Mouse (Mus musculus): ENCODE measurements around the gene Tgfbr3. TPM values are rescaled to one million over a fixed set of nuclear protein-coding genes. Genes with fewer than 3 reads are reported as not detected.

Gene Tgfbr3
- total and polyA plus RNA-seq, 2 experiments from 2014 or later = 3.4 to 14.3 TPM

DNA sequence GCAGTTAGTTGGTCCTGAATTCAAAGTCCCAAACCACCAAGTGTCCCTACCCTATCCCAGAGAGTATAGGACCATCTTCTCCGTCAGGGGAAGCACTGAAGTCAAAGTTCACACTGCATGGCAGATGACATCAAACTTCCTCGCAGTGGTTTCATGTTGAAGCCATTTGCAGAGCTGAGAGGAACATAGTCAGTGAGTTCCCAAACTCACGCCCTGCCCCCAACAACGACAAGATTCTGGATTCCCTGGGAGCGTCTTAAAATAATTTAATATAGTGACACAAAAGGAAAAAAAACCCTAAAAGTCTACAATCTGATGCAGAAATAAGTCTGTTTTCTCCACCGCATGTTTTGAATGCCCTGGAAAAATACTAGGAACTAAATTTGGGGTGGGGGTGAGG lies 105.9 kb downstream of the Tgfbr3 start:
- ATAC-seq (no peak), DNase-seq (no peak)
- H3K36me3 ChIP-seq (ENCODE audit: insufficient read depth) = no peaks in the 10 kb centered on the region
- H3K27ac ChIP-seq (ENCODE audit: low read depth, low read length) = no peak overlapping the region
- WGBS = 83% methylated on average over 6 of the region's 6 CpGs
- H3K4me1 ChIP-seq (ENCODE audit: insufficient read depth) = no peaks in the 10 kb centered on the region
- no peak overlapping the region for H3K9ac ChIP-seq
- no peak for TF ChIP-seq CTCF (IDR thresholded peaks at IDR 0.05; ENCODE audit: low read depth)
- H3K9me3 ChIP-seq (ENCODE audit: low read length) = no peaks in the 10 kb centered on the region
- H3K4me2 ChIP-seq (ENCODE audit: low read depth) = no peak overlapping the region
- no peaks in the 10 kb centered on the region for H3K27me3 ChIP-seq (ENCODE audit: insufficient read depth, low read length)
- H3K4me3 ChIP-seq (ENCODE audit: low read depth, low read length) = no peak overlapping the region

DNA sequence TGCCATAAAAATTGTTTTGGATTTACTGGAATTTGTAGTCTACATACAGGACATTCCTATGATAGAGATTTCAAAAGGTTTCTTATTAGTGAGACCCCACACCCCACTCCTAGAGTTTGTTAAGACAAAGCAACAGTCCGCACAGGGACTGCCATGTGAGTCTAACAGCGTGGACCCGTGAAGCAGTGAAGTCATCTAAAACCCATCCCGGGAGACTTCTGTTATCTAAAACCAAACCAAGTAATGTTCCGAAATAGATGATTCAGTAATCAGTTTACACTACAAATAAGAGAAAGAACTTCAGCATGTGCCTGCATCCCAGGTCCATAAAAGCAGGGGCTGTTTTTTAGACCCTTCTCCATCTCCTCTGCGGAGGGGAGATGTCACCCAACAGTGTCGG lies 106.7 kb downstream of the Tgfbr3 start:
- no peaks in the 10 kb centered on the region for H3K36me3 ChIP-seq (ENCODE audit: insufficient read depth)
- no peak for TF ChIP-seq CTCF (IDR thresholded peaks at IDR 0.05; ENCODE audit: low read depth)
- no peak overlapping the region for H3K9ac ChIP-seq
- 97% methylated on average over 7 of the region's 7 CpGs for WGBS
- no peak overlapping the region for H3K4me2 ChIP-seq (ENCODE audit: low read depth)
- no peak for DNase-seq
- H3K9me3 ChIP-seq (ENCODE audit: low read length) = no peaks in the 10 kb centered on the region
- H3K27ac ChIP-seq (ENCODE audit: low read depth, low read length) = no peak overlapping the region
- no peaks in the 10 kb centered on the region for H3K27me3 ChIP-seq (ENCODE audit: insufficient read depth, low read length)
- ATAC-seq = no peak
- no peak overlapping the region for H3K4me3 ChIP-seq (ENCODE audit: low read depth, low read length)
- H3K4me1 ChIP-seq (ENCODE audit: insufficient read depth) = no peaks in the 10 kb centered on the region

DNA sequence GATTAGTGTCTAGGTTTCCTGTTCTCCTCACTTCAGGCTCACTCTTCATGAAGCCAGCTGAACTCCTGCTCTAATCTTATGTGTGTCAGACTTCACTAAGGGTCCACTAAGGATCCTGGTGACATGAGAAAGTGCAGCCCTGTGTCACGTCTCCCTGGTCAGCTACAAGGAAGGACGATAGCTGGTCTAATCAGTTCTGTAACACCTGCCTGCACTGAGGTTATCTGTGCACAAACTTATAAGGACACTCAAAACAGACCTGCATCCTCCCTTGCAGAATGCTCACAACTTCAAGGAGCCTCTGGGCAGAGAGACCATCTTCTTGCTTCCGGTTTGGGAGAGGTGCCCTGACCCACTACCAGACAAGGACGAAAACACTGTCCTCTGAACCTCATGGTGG lies 107.6 kb downstream of the Tgfbr3 start:
- Histone ChIP-seq H3K27ac (ENCODE audit: low read depth, low read length) (no peak overlapping the region), H3K9ac (no peak overlapping the region), H3K9me3 (ENCODE audit: low read length) (no peaks in the 10 kb centered on the region), H3K4me2 (ENCODE audit: low read depth) (no peak overlapping the region), H3K36me3 (ENCODE audit: insufficient read depth) (no peaks in the 10 kb centered on the region), H3K27me3 (ENCODE audit: insufficient read depth, low read length) (no peaks in the 10 kb centered on the region), H3K4me3 (ENCODE audit: low read depth, low read length) (no peak overlapping the region), H3K4me1 (ENCODE audit: insufficient read depth) (no peaks in the 10 kb centered on the region)
- DNase-seq (no peak), ATAC-seq (no peak)
- WGBS = 91% methylated on average over 4 of the region's 4 CpGs
- TF ChIP-seq CTCF (IDR thresholded peaks at IDR 0.05; ENCODE audit: low read depth) = no peak

DNA sequence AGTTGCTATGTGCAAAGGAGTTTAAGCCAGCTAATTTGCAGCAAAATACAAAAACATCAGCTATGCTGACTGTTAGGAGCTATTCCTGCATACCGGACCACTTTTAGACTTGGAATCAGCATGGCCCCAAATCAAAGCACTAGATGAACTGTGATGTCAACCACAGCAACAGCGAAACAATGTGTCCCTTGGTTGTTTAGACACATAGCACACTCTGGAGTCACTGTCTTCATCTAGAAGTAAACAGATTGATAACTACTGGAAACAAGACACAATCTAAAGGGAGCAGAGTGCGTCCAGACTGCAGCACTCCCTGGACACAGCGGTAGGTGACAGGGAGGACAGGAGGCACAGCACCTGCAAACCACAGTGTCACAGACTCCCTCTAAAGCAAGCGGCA lies 110.2 kb downstream of the Tgfbr3 start:
- Histone ChIP-seq H3K27me3 (ENCODE audit: insufficient read depth, low read length) (no peaks in the 10 kb centered on the region), H3K4me3 (ENCODE audit: low read depth, low read length) (no peak overlapping the region), H3K4me1 (ENCODE audit: insufficient read depth) (no peaks in the 10 kb centered on the region), H3K9me3 (ENCODE audit: low read length) (no peaks in the 10 kb centered on the region), H3K9ac (no peak overlapping the region), H3K4me2 (ENCODE audit: low read depth) (no peak overlapping the region), H3K36me3 (ENCODE audit: insufficient read depth) (no peaks in the 10 kb centered on the region), H3K27ac (ENCODE audit: low read depth, low read length) (no peak overlapping the region)
- 87% methylated on average over 5 of the region's 5 CpGs for WGBS
- ATAC-seq = no peak
- DNase-seq = no peak
- TF ChIP-seq CTCF (IDR thresholded peaks at IDR 0.05; ENCODE audit: low read depth) = no peak

DNA sequence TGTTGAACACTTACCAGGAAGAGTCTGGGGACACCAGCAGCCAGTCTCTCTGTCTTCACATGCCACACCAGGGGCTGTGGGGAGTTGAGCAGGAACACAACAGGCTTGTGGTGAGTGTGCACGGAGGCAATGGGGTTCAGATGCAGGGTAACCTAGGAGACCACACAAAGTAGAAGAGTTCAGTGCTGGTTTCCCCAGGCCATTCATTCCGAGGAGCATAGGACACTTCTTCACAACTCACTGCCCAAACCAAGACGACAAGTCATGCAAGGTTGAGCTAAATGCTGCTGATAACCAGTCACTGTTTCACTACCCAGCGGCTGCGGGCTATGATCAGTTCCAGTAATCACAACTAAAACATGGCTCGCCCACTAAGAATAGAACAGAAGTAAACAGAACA lies 111.6 kb downstream of the Tgfbr3 start:
- Histone ChIP-seq H3K4me3 (ENCODE audit: low read depth, low read length) (no peak overlapping the region), H3K27ac (ENCODE audit: low read depth, low read length) (no peak overlapping the region), H3K4me1 (ENCODE audit: insufficient read depth) (no peaks in the 10 kb centered on the region), H3K36me3 (ENCODE audit: insufficient read depth) (no peaks in the 10 kb centered on the region), H3K9ac (no peak overlapping the region), H3K9me3 (ENCODE audit: low read length) (no peaks in the 10 kb centered on the region), H3K27me3 (ENCODE audit: insufficient read depth, low read length) (no peaks in the 10 kb centered on the region), H3K4me2 (ENCODE audit: low read depth) (no peak overlapping the region)
- TF ChIP-seq CTCF (IDR thresholded peaks at IDR 0.05; ENCODE audit: low read depth) = no peak
- WGBS = 60% methylated on average over 6 of the region's 6 CpGs
- DNase-seq (no peak), ATAC-seq (no peak)

DNA sequence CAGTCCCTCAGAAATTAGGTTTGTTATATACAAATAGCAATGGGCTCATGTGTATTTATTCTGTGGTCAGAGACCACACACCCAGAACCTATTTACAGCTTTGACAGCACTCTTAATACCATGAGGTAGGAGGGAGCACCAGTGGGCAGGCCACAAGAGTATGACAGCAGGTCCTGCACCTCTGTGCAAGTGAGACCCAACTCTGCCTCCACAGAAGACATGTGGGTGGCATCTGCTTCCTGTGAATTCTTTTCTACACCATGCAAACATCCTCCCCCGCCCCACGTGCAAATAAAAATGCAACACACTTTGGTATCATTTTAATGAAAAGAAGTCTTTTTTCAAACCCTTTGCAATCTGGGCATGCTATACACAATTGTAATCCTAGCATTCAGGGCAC lies 112.2 kb downstream of the Tgfbr3 start:
- H3K27ac ChIP-seq (ENCODE audit: low read depth, low read length) = no peak overlapping the region
- H3K36me3 ChIP-seq (ENCODE audit: insufficient read depth) = no peaks in the 10 kb centered on the region
- no peak overlapping the region for H3K9ac ChIP-seq
- H3K4me2 ChIP-seq (ENCODE audit: low read depth) = no peak overlapping the region
- H3K4me1 ChIP-seq (ENCODE audit: insufficient read depth) = no peaks in the 10 kb centered on the region; the same call in 1 of the 2 replicates
- H3K9me3 ChIP-seq (ENCODE audit: low read length) = no peaks in the 10 kb centered on the region
- TF ChIP-seq CTCF (IDR thresholded peaks at IDR 0.05; ENCODE audit: low read depth) = no peak
- WGBS = 70% methylated on average over 2 of the region's 2 CpGs
- ATAC-seq = no peak
- no peaks in the 10 kb centered on the region for H3K27me3 ChIP-seq (ENCODE audit: insufficient read depth, low read length)
- H3K4me3 ChIP-seq (ENCODE audit: low read depth, low read length) = no peak overlapping the region
- no peak for DNase-seq

DNA sequence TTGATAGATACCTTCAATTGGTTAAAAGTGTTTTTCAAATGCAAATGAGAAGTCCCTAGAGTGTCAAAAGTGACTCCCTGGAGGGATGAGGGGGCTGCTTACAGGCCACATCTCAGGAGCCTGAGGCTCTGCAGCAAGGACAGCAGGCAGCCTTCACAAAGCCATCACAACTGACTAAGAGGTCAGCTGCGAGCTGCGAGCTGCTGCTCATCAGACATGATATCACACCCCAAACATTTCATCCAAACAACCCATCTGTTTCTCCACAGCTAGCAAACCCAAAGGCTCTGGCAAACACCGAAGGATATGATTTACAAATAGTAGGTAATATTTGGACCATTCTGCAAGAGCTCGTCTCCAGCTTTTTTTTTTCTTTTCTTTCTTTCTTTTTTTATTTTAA lies 112.6 kb downstream of the Tgfbr3 start:
- Histone ChIP-seq H3K27me3 (ENCODE audit: insufficient read depth, low read length) (no peaks in the 10 kb centered on the region), H3K4me1 (ENCODE audit: insufficient read depth) (no peaks in the 10 kb centered on the region; the same call in 1 of the 2 replicates), H3K9me3 (ENCODE audit: low read length) (no peaks in the 10 kb centered on the region), H3K4me3 (ENCODE audit: low read depth, low read length) (no peak overlapping the region), H3K27ac (ENCODE audit: low read depth, low read length) (no peak overlapping the region), H3K9ac (no peak overlapping the region), H3K36me3 (ENCODE audit: insufficient read depth) (no peaks in the 10 kb centered on the region), H3K4me2 (ENCODE audit: low read depth) (no peak overlapping the region)
- 35% methylated on average over 4 of the region's 4 CpGs for WGBS
- DNase-seq (no peak), ATAC-seq (no peak)
- TF ChIP-seq CTCF (IDR thresholded peaks at IDR 0.05; ENCODE audit: low read depth) = no peak

DNA sequence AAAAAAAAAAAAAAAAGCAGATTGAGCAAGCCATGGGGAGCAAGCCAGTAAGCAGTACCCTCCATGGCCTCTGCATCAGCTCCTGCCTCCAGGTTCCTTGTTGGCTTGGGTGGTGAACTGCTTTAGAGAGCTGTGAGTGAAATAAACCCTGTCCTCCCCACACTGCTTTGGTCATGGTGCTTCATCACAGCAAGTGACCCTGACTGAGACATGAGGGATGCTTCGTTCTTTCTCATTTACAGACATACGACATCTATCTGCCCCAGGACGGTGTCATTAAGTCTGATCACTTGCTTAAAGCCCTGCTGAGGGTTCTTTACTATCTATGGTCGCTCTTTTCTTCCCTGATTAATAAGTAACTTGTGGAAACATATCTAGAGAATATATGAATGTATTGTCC lies 113.2 kb downstream of the Tgfbr3 start:
- H3K9me3 ChIP-seq (ENCODE audit: low read length) = no peaks in the 10 kb centered on the region
- no peak overlapping the region for H3K4me2 ChIP-seq (ENCODE audit: low read depth)
- DNase-seq (no peak), ATAC-seq (no peak)
- no peaks in the 10 kb centered on the region for H3K27me3 ChIP-seq (ENCODE audit: insufficient read depth, low read length)
- no peak overlapping the region for H3K4me3 ChIP-seq (ENCODE audit: low read depth, low read length)
- no peak for TF ChIP-seq CTCF (IDR thresholded peaks at IDR 0.05; ENCODE audit: low read depth)
- 80% methylated on average over 4 of the region's 4 CpGs for WGBS
- no peak overlapping the region for H3K9ac ChIP-seq
- no peaks in the 10 kb centered on the region; the same call in 1 of the 2 replicates for H3K4me1 ChIP-seq (ENCODE audit: insufficient read depth)
- H3K36me3 ChIP-seq (ENCODE audit: insufficient read depth) = no peaks in the 10 kb centered on the region
- no peak overlapping the region for H3K27ac ChIP-seq (ENCODE audit: low read depth, low read length)

Data from forebrain, postnatal 0 days (tissue).